Mouse (Mus musculus) intestine, embryonic 14.5 days (tissue): Measurements from ENCODE around the gene Rc3h2. TPM values are rescaled to one million over a fixed set of nuclear protein-coding genes. Genes with fewer than 3 reads are reported as not detected.

ENCODE experiments used
- ATAC-seq: fragments of 200-750 bp; cut with Nextera tagmentation; replicated peaks from 2 replicates; pipeline ENCODE4 v1.8.0; 2017; ENCODE audit warnings: low read depth, moderate number of reproducible peaks, moderate TSS enrichment, moderate library complexity; ENCODE audit not compliant: low FRiP score, low TSS enrichment
- DNase-seq: peaks from one replicate; pipeline ENCODE4 v3.0.0-alpha.2; 2018; ENCODE audit warnings: low spot score
- H3K27ac ChIP-seq: fragments of 300-500 bp; sonication (generic); 2 replicates; pipeline ENCODE4 v1.5.1; 2014; ENCODE audit warnings: low read depth, mild to moderate bottlenecking, control low read depth
- H3K27me3 ChIP-seq: fragments of 300-500 bp; sonication (generic); replicated peaks from 2 replicates; pipeline ENCODE4 v1.6.1; 2014; ENCODE audit warnings: low read length, control low read depth; ENCODE audit not compliant: control insufficient read depth, insufficient read depth
- H3K36me3 ChIP-seq: fragments of 300-500 bp; sonication (generic); 2 replicates; pipeline ENCODE4 v1.6.1; 2014; ENCODE audit warnings: low read length, control low read depth; ENCODE audit not compliant: control insufficient read depth, insufficient read depth
- H3K4me1 ChIP-seq: fragments of 300-500 bp; sonication (generic); replicated peaks from 2 replicates; pipeline ENCODE4 v1.6.1; 2014; ENCODE audit warnings: low read length, control low read depth, mixed read lengths; ENCODE audit not compliant: control insufficient read depth, insufficient read depth
- H3K4me2 ChIP-seq: fragments of 300-500 bp; sonication (generic); 2 replicates; pipeline ENCODE4 v1.6.1; 2014; ENCODE audit warnings: low read length
- H3K4me3 ChIP-seq: fragments of 300-500 bp; sonication (generic); 2 replicates; pipeline ENCODE4 v1.5.1; 2014; ENCODE audit warnings: low read depth, low read length, control low read depth, mixed read lengths
- H3K9ac ChIP-seq: fragments of 300-500 bp; sonication (generic); 2 replicates; pipeline ENCODE4 v1.6.1; 2014; ENCODE audit warnings: mild to moderate bottlenecking, low read length
- H3K9me3 ChIP-seq: fragments of 300-500 bp; sonication (generic); 2 replicates; pipeline ENCODE4 v1.6.1; 2016; ENCODE audit warnings: low read length, control low read depth; ENCODE audit not compliant: control insufficient read depth
- WGBS: fragments of 180-500 bp; shearing (Covaris S2); extraction: QIAGEN DNeasy Blood & Tissue Kit; methylation state at CpG from one replicate; pipeline ENCODE4 v1.1.7; 2014; 5-methylcytosine and 5-hydroxymethylcytosine counted together
- polyA plus RNA-seq: library from polyadenylated mRNA; unstranded; fragments of >200 nt; fragmentation: Nextera tagmentation; extraction: Ambion mirVana; gene quantifications from 2 replicates; pipeline ENCODE4 v1.2.1, GENCODE M21; 2014

Gene Rc3h2
- polyA plus RNA-seq = 16.4 and 19.1 TPM in 2 replicates

- Histone ChIP-seq H3K4me3 (peak within 1 kb of the TSS; percentile 70), H3K9ac (peak within 1 kb of the TSS; percentile 97), H3K27ac (peak within 1 kb of the TSS; percentile 94), H3K36me3 (peaks cover 12% of the 10 kb centered on the region; the same call in 1 of the 2 replicates), H3K27me3 (no peaks in the 10 kb centered on the region), H3K4me2 (peak within 1 kb of the TSS; percentile 87), H3K4me1 (peaks cover 8% of the 10 kb centered on the region; the same call in 1 of the 2 replicates), H3K9me3 (no peaks in the 10 kb centered on the region)
- ATAC-seq (peak; percentile 99), DNase-seq (peak; percentile 95)
- WGBS = under 1% methylated on average over 58 of the region's 75 CpGs
Observed at GRCm38 (mm10) chr2:37422306-37423304, at the start of gene Rc3h2. Rc3h2 (minus strand) TSS chr2:37422903.

- no peak overlapping the region for H3K4me2 ChIP-seq
- no peak overlapping the region for H3K9ac ChIP-seq
- H3K36me3 ChIP-seq = peaks cover 17% of the 10 kb centered on the region
- ATAC-seq (no peak), DNase-seq (no peak)
- 89% methylated on average over 4 of the region's 4 CpGs for WGBS
- H3K4me3 ChIP-seq = no peak overlapping the region
- H3K9me3 ChIP-seq = no peaks in the 10 kb centered on the region
- H3K27ac ChIP-seq = no peak overlapping the region
- no peaks in the 10 kb centered on the region for H3K4me1 ChIP-seq
- no peaks in the 10 kb centered on the region for H3K27me3 ChIP-seq
Observed at GRCm38 (mm10) chr2:37466266-37466665, 43.6 kb upstream of the Rc3h2 start.

GRCm38 (mm10) chr2:37460707-37461106, 38.0 kb upstream of the Rc3h2 start:
- Histone ChIP-seq H3K27ac (no peak overlapping the region), H3K9me3 (no peaks in the 10 kb centered on the region), H3K4me2 (no peak overlapping the region), H3K9ac (no peak overlapping the region), H3K4me1 (no peaks in the 10 kb centered on the region), H3K36me3 (no peaks in the 10 kb centered on the region), H3K27me3 (no peaks in the 10 kb centered on the region), H3K4me3 (no peak overlapping the region)
- ATAC-seq = no peak
- DNase-seq = no peak
- WGBS = 96% methylated on average over 4 of the region's 4 CpGs

GRCm38 (mm10) chr2:37452376-37452760, 29.7 kb upstream of the Rc3h2 start:
- Histone ChIP-seq H3K9ac (peak overlapping the region; percentile 87), H3K4me2 (peak overlapping the region; percentile 73), H3K9me3 (no peaks in the 10 kb centered on the region), H3K4me3 (peak overlapping the region; percentile 88), H3K27ac (peak overlapping the region; percentile 76), H3K4me1 (peaks cover 8% of the 10 kb centered on the region; the same call in 1 of the 2 replicates), H3K27me3 (no peaks in the 10 kb centered on the region), H3K36me3 (no peaks in the 10 kb centered on the region)
- WGBS = under 1% methylated on average over 23 of the region's 24 CpGs
- DNase-seq (no peak), ATAC-seq (peak; percentile 94)

GRCm38 (mm10) chr2:37451667-37452375, 29.1 kb upstream of the Rc3h2 start:
- peak overlapping the region; percentile 76 for H3K27ac ChIP-seq
- H3K27me3 ChIP-seq = no peaks in the 10 kb centered on the region
- H3K4me2 ChIP-seq = peak overlapping the region; percentile 73
- ATAC-seq (peak; percentile 97), DNase-seq (peak; percentile 91)
- no peaks in the 10 kb centered on the region for H3K36me3 ChIP-seq
- H3K4me1 ChIP-seq = peaks cover 8% of the 10 kb centered on the region; the same call in 1 of the 2 replicates
- 12% methylated on average over 25 of the region's 44 CpGs for WGBS
- peak overlapping the region; percentile 87 for H3K9ac ChIP-seq
- H3K4me3 ChIP-seq = peak overlapping the region; percentile 88
- H3K9me3 ChIP-seq = no peaks in the 10 kb centered on the region

- under 1% methylated on average over 51 of the region's 51 CpGs for WGBS
- H3K4me3 ChIP-seq = peak within 1 kb of the TSS; percentile 92
- ATAC-seq = peak; percentile 99
- H3K9ac ChIP-seq = peak within 1 kb of the TSS; percentile 90
- H3K27ac ChIP-seq = peak within 1 kb of the TSS; percentile 86
- H3K4me2 ChIP-seq = peak within 1 kb of the TSS; percentile 91
- no peaks in the 10 kb centered on the region for H3K9me3 ChIP-seq
- DNase-seq = peak; percentile 96
- 0 out of 2 replicates have a peak, but pooled peaks cover 4% of the 10 kb centered on the region for H3K36me3 ChIP-seq
- H3K27me3 ChIP-seq = no peaks in the 10 kb centered on the region
- peaks cover 9% of the 10 kb centered on the region; the same call in 1 of the 2 replicates for H3K4me1 ChIP-seq
Observed at GRCm38 (mm10) chr2:37442611-37443591, 20.2 kb upstream of the Rc3h2 start, which contains the start of the genes Zbtb26, Zbtb6 and Rabgap1. Zbtb26 (minus strand) TSS chr2:37443135. Zbtb6 (minus strand) TSS chr2:37443171. Rabgap1 (plus strand) TSS chr2:37443279.

- Histone ChIP-seq H3K27ac (peak overlapping the region; percentile 94), H3K9ac (peak overlapping the region; percentile 83), H3K9me3 (no peaks in the 10 kb centered on the region), H3K4me3 (peak overlapping the region; percentile 88), H3K36me3 (peaks cover 47% of the 10 kb centered on the region), H3K4me1 (peaks cover 11% of the 10 kb centered on the region), H3K4me2 (peak overlapping the region; percentile 92), H3K27me3 (no peaks in the 10 kb centered on the region)
- no peak for DNase-seq
- WGBS = 27% methylated on average over 7 of the region's 7 CpGs
- peak; percentile 24; the same call in 1 of the 2 replicates for ATAC-seq
Observed at GRCm38 (mm10) chr2:37431609-37432008, 8.9 kb upstream of the Rc3h2 start.
